Mouse (Mus musculus): ENCODE results near the gene Mthfsd. TPM values are rescaled to one million over a fixed set of nuclear protein-coding genes. Genes with fewer than 3 reads are reported as not detected.

Mthfsd gene
- polyA plus RNA-seq, 1 experiment, result 22.3 TPM

- H3K79me2 ChIP-seq (ENCODE audit: control insufficient read depth, insufficient read depth), result no peaks in the 10 kb centered on the region
- H3K36me3 ChIP-seq (ENCODE audit: control insufficient read depth, insufficient read depth), result no peaks in the 10 kb centered on the region
- no peak for TF ChIP-seq REST (IDR thresholded peaks at IDR 0.05; ENCODE audit: insufficient read depth, insufficient read length)
- peaks cover 91% of the 10 kb centered on the region for H3K27me3 ChIP-seq (ENCODE audit: control insufficient read depth, insufficient read depth, insufficient read length)
- H3ac ChIP-seq (ENCODE audit: control insufficient read depth, insufficient read length), result no peak overlapping the region
- no peak overlapping the region for H3K4me3 ChIP-seq
- H3K4me2 ChIP-seq (ENCODE audit: low read depth), result no peak overlapping the region
Measured at GRCm38 (mm10) chr8:121072406-121073130, 35.6 kb downstream of the Mthfsd start.

- Histone ChIP-seq H3ac (ENCODE audit: control insufficient read depth, insufficient read length) (no peak overlapping the region), H3K27me3 (ENCODE audit: control insufficient read depth, insufficient read depth, insufficient read length) (peaks cover 81% of the 10 kb centered on the region), H3K4me2 (ENCODE audit: low read depth) (no peak overlapping the region), H3K4me3 (no peak overlapping the region), H3K36me3 (ENCODE audit: control insufficient read depth, insufficient read depth) (no peaks in the 10 kb centered on the region), H3K79me2 (ENCODE audit: control insufficient read depth, insufficient read depth) (no peaks in the 10 kb centered on the region)
- TF ChIP-seq MYOD1 (IDR thresholded peaks at IDR 0.05; ENCODE audit: control insufficient read depth in 1 of 3, insufficient read length in 2 of 3, low read depth in 2 of 3), result peak in 1 of 3 experiments; percentile 50
- TF ChIP-seq SRF (IDR thresholded peaks at IDR 0.05; ENCODE audit: control insufficient read depth, insufficient read length, low read depth), result no peak
Measured at GRCm38 (mm10) chr8:121071454-121071853, 36.7 kb downstream of the Mthfsd start.

- H3K27me3 ChIP-seq (ENCODE audit: control insufficient read depth, insufficient read depth, insufficient read length), result peaks cover 72% of the 10 kb centered on the region
- no peak overlapping the region for H3K4me2 ChIP-seq (ENCODE audit: low read depth)
- H3K79me2 ChIP-seq (ENCODE audit: control insufficient read depth, insufficient read depth), result no peaks in the 10 kb centered on the region
Measured at GRCm38 (mm10) chr8:121063649-121064048, 44.5 kb downstream of the Mthfsd start.

GRCm38 (mm10) chr8:121062521-121062920, 45.7 kb downstream of the Mthfsd start:
- Histone ChIP-seq H3K27me3 (ENCODE audit: control insufficient read depth, insufficient read depth, insufficient read length) (peaks cover 78% of the 10 kb centered on the region), H3K4me2 (ENCODE audit: low read depth) (no peak overlapping the region), H3ac (ENCODE audit: control insufficient read depth, insufficient read length) (no peak overlapping the region), H3K4me3 (no peak overlapping the region), H3K36me3 (ENCODE audit: control insufficient read depth, insufficient read depth) (no peaks in the 10 kb centered on the region), H3K79me2 (ENCODE audit: control insufficient read depth, insufficient read depth) (no peaks in the 10 kb centered on the region)
- no peak for TF ChIP-seq TCF3 (IDR thresholded peaks at IDR 0.05; ENCODE audit: insufficient read length, low read depth)
- no peak for TF ChIP-seq MYOD1 (IDR thresholded peaks at IDR 0.05; ENCODE audit: control insufficient read depth in 1 of 3, insufficient read length in 2 of 3, low read depth in 2 of 3)
- TF ChIP-seq POLR2A (IDR thresholded peaks at IDR 0.05; ENCODE audit: insufficient read length, low read depth), result no peak
- TF ChIP-seq E2F4 (IDR thresholded peaks at IDR 0.05; ENCODE audit: insufficient read depth), result no peak

More at GRCm38 (mm10) chr8:121063649-121064048, 44.5 kb downstream of the Mthfsd start:
- Histone ChIP-seq H3K4me3 (no peak overlapping the region), H3K36me3 (ENCODE audit: control insufficient read depth, insufficient read depth) (no peaks in the 10 kb centered on the region), H3ac (ENCODE audit: control insufficient read depth, insufficient read length) (no peak overlapping the region)
- TF ChIP-seq POLR2AphosphoS2 (IDR thresholded peaks at IDR 0.05; ENCODE audit: insufficient read length, low read depth) (no peak), MYOG (IDR thresholded peaks at IDR 0.05; ENCODE audit: control insufficient read depth in 1 of 3, insufficient read depth in 1 of 3, insufficient read length in 2 of 3, low read depth in 2 of 3) (no peak), USF1 (IDR thresholded peaks at IDR 0.05; ENCODE audit: low read depth) (no peak), MAX (IDR thresholded peaks at IDR 0.05; ENCODE audit: low read depth) (no peak), SRF (IDR thresholded peaks at IDR 0.05; ENCODE audit: control insufficient read depth, insufficient read length, low read depth) (no peak), POLR2A (IDR thresholded peaks at IDR 0.05; ENCODE audit: insufficient read length, low read depth) (no peak), REST (IDR thresholded peaks at IDR 0.05; ENCODE audit: insufficient read depth, insufficient read length) (no peak), MYOD1 (IDR thresholded peaks at IDR 0.05; ENCODE audit: control insufficient read depth in 1 of 3, insufficient read length in 2 of 3, low read depth in 2 of 3) (no peak), TCF3 (IDR thresholded peaks at IDR 0.05; ENCODE audit: insufficient read length, low read depth) (no peak), CEBPB (IDR thresholded peaks at IDR 0.05; ENCODE audit: insufficient read depth, poor library complexity, severe bottlenecking) (no peak), TCF12 (IDR thresholded peaks at IDR 0.05; ENCODE audit: insufficient read depth, poor library complexity, severe bottlenecking) (no peak), E2F4 (IDR thresholded peaks at IDR 0.05; ENCODE audit: insufficient read depth) (no peak)

- Histone ChIP-seq H3K4me3 (no peak overlapping the region), H3K36me3 (ENCODE audit: control insufficient read depth, insufficient read depth) (no peaks in the 10 kb centered on the region), H3K4me2 (ENCODE audit: low read depth) (no peak overlapping the region), H3K79me2 (ENCODE audit: control insufficient read depth, insufficient read depth) (no peaks in the 10 kb centered on the region), H3K27me3 (ENCODE audit: control insufficient read depth, insufficient read depth, insufficient read length) (peaks cover 82% of the 10 kb centered on the region), H3ac (ENCODE audit: control insufficient read depth, insufficient read length) (no peak overlapping the region)
- no peak for TF ChIP-seq POLR2A (IDR thresholded peaks at IDR 0.05; ENCODE audit: insufficient read length, low read depth)
- no peak for TF ChIP-seq E2F4 (IDR thresholded peaks at IDR 0.05; ENCODE audit: insufficient read depth)
- no peak for TF ChIP-seq CEBPB (IDR thresholded peaks at IDR 0.05; ENCODE audit: insufficient read depth, poor library complexity, severe bottlenecking)
- TF ChIP-seq MAX (IDR thresholded peaks at IDR 0.05; ENCODE audit: low read depth), result no peak
- no peak for TF ChIP-seq POLR2AphosphoS2 (IDR thresholded peaks at IDR 0.05; ENCODE audit: insufficient read length, low read depth)
- TF ChIP-seq USF1 (IDR thresholded peaks at IDR 0.05; ENCODE audit: low read depth), result no peak
- no peak for TF ChIP-seq MYOD1 (IDR thresholded peaks at IDR 0.05; ENCODE audit: control insufficient read depth in 1 of 3, insufficient read length in 2 of 3, low read depth in 2 of 3)
- no peak for TF ChIP-seq REST (IDR thresholded peaks at IDR 0.05; ENCODE audit: insufficient read depth, insufficient read length)
- no peak for TF ChIP-seq SRF (IDR thresholded peaks at IDR 0.05; ENCODE audit: control insufficient read depth, insufficient read length, low read depth)
- no peak for TF ChIP-seq MYOG (IDR thresholded peaks at IDR 0.05; ENCODE audit: control insufficient read depth in 1 of 3, insufficient read depth in 1 of 3, insufficient read length in 2 of 3, low read depth in 2 of 3)
Measured at GRCm38 (mm10) chr8:121059098-121059497, 49.1 kb downstream of the Mthfsd start.
